Mouse (Mus musculus) megakaryocyte-erythroid progenitor cell, adult 5 weeks (primary cell): ENCODE data around the gene Ubtfl1. TPM values are rescaled to one million over a fixed set of nuclear protein-coding genes. Genes with fewer than 3 reads are reported as not detected.

Source experiments
- polyA plus RNA-seq: library from polyadenylated mRNA; stranded (reverse); fragments of >175 nt; gene quantifications from 2 replicates; pipeline ENCODE4 v1.2.3, GENCODE M21; 2012

Gene Ubtfl1
- not detected in 2 replicates for polyA plus RNA-seq

DNA sequence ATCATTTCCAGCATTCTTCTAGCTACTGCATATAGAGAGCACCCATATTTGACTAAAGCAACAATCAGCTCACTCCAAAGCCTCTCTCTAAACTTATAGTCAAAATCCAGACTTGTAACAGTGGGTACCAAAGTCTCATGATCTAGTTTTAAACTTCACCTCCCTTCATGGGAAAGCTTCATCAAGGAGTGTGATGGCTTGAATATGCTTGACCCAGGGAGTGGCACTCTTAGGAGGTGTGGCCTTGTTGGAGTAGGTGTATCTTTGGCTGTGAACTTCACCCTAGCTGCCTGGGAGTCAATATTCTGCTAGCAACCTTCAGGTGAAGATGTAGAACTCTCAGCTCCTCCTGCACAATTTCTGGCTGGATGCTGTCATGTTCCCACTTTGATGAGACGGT, at the start of gene Ubtfl1:
Gene Ubtfl1 (plus strand): TSS at position 301 of the 400 bp plus-strand sequence.

DNA sequence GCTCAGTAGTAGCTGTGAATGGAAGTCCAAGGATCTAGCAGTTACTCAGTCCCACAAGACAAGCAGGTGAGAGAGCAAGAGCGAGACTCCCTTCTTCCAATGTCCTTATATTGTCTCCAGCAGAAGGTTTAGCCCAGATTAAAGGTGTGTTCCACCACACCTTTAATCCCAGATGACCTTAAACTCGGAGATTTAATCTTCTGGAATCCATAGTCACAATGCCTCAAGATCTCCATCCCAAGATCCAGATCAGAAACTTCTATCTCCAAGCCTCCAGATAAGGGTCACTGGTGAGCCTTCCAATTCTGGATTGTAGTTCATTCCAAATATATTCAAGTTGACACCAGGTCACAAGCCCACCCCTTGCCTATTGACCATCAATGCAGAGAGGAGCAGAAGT, 1.3 kb upstream of the Ubtfl1 start, which contains the start of gene Naalad2:
Gene Naalad2 (minus strand): TSS at position 101 of the 400 bp plus-strand sequence.

GRCm38 (mm10) chr9:18430354-18430753, 26.1 kb downstream of the Ubtfl1 start, which contains the start of gene Mbd3l2:
Mbd3l2 (plus strand) TSS chr9:18430654.

Other genes with a start within 250 kb of the Ubtfl1 start
- gene Chordc1, start 112.3 kb upstream of the Ubtfl1 start, polyA plus RNA-seq = 2.3 and 3.7 TPM in 2 replicates
- gene Naalad2, start 1.4 kb upstream of the Ubtfl1 start, polyA plus RNA-seq = not detected in 2 replicates
- gene Mbd3l2, start 26.2 kb downstream of the Ubtfl1 start, polyA plus RNA-seq = not detected in 2 replicates
- gene Zfp558, start 73.8 kb downstream of the Ubtfl1 start, polyA plus RNA-seq = 0.40 and 0.60 TPM in 2 replicates
- gene Mbd3l1, start 73.9 kb downstream of the Ubtfl1 start, polyA plus RNA-seq = not detected in 2 replicates